ENCODE assay signal across 14 mouse cellular contexts in genomic region chr1:170366981-170367700, GRCm38 (mm10). TPM values are rescaled to one million over a fixed set of nuclear protein-coding genes. Genes with fewer than 3 reads are reported as not detected.
DNase-seq lines count a peak whose midpoint lies in the region; ATAC-seq and TF ChIP-seq lines count a peak whose summit lies in the region.
"Had no signal": no experiment of that assay in that cellular context is flagged by ENCODE, and none has a peak within 500 bp of the region (broad histone marks: within the 10 kb centered on the region; RNA-seq: fewer than 3 reads in every experiment).

No protein-coding gene starts in this region.

- TF ChIP-seq POLR2A in kidney, adult 2 months (IDR thresholded peaks at IDR 0.05; ENCODE audit: low read depth, low read length), result no peak

- DNase-seq in midbrain, embryonic 11.5 days (ENCODE audit: low spot score, missing footprints), result peak; percentile 84
- no peak for DNase-seq in midbrain, embryonic 10.5 days (ENCODE audit: low spot score)
- DNase-seq in hindbrain, embryonic 11.5 days (ENCODE audit: low spot score), result peak; percentile 32
- no peak for DNase-seq in kidney, postnatal 10 days
- no peak for DNase-seq in kidney, adult 2 months
- DNase-seq: adrenal gland, adult 2 months; cerebellum, postnatal 25 days; kidney, adult 9 months; right cerebral cortex, adult 18-20 months; thymus, postnatal 25 days had no signal

- H3K4me2 ChIP-seq in midbrain, embryonic 11.5 days, result no peak overlapping the region
- no peak overlapping the region for H3K4me2 ChIP-seq in hindbrain, embryonic 11.5 days (replicated peaks; ENCODE audit: low read depth, low read length)
- no peak overlapping the region for H3K4me2 ChIP-seq in midbrain, embryonic 16.5 days (ENCODE audit: low read length)
- H3K4me2 ChIP-seq: limb, embryonic 15.5 days had no signal

- WGBS in midbrain, embryonic 11.5 days, result 41% methylated on average over 7 of the region's 7 CpGs
- 54% methylated on average over 7 of the region's 7 CpGs for WGBS in midbrain, embryonic 10.5 days
- WGBS in hindbrain, embryonic 11.5 days, result 39% methylated on average over 7 of the region's 7 CpGs
- WGBS in midbrain, embryonic 16.5 days, result 22% methylated on average over 7 of the region's 7 CpGs
- 87% methylated on average over 7 of the region's 7 CpGs for WGBS in kidney, adult 2 months

- no peak overlapping the region for H3K4me3 ChIP-seq in midbrain, embryonic 11.5 days (ENCODE audit: low read depth, low read length)
- no peak overlapping the region for H3K4me3 ChIP-seq in midbrain, embryonic 10.5 days
- no peak overlapping the region for H3K4me3 ChIP-seq in hindbrain, embryonic 11.5 days (ENCODE audit: low read depth, low read length)
- H3K4me3 ChIP-seq in midbrain, embryonic 16.5 days (ENCODE audit: low read depth, low read length), result no peak overlapping the region
- no peak overlapping the region for H3K4me3 ChIP-seq in kidney, adult 2 months (ENCODE audit: insufficient read depth, low read depth, low read length)
- H3K4me3 ChIP-seq: limb, embryonic 15.5 days; myocyte had no signal

- H3K9me3 ChIP-seq in midbrain, embryonic 11.5 days (ENCODE audit: control insufficient read depth, low read length), result no peaks in the 10 kb centered on the region
- H3K9me3 ChIP-seq in midbrain, embryonic 10.5 days (replicated peaks), result no peaks in the 10 kb centered on the region
- H3K9me3 ChIP-seq in hindbrain, embryonic 11.5 days (ENCODE audit: control insufficient read depth, low read length), result no peaks in the 10 kb centered on the region
- no peaks in the 10 kb centered on the region for H3K9me3 ChIP-seq in midbrain, embryonic 16.5 days (replicated peaks; ENCODE audit: control insufficient read depth, low read length, poor library complexity, severe bottlenecking)
- H3K9me3 ChIP-seq: limb, embryonic 15.5 days had no signal

- no peak overlapping the region for H3K9ac ChIP-seq in midbrain, embryonic 11.5 days (ENCODE audit: low read length)
- H3K9ac ChIP-seq in hindbrain, embryonic 11.5 days (ENCODE audit: low read depth, low read length), result no peak overlapping the region
- no peak overlapping the region for H3K9ac ChIP-seq in midbrain, embryonic 16.5 days (ENCODE audit: low read depth, low read length)
- H3K9ac ChIP-seq: limb, embryonic 15.5 days had no signal

- ATAC-seq in midbrain, embryonic 11.5 days (ENCODE audit: low FRiP score), result peak; percentile 84
- ATAC-seq in hindbrain, embryonic 11.5 days (ENCODE audit: low FRiP score), result peak; percentile 93
- peak; percentile 54; the same call in 1 of the 2 replicates for ATAC-seq in midbrain, embryonic 16.5 days
- ATAC-seq in CD4-positive, CD25-positive, alpha-beta regulatory T cell, adult 4 months, result no peak

- no peaks in the 10 kb centered on the region for H3K36me3 ChIP-seq in midbrain, embryonic 11.5 days (ENCODE audit: control insufficient read depth, insufficient read depth, low read length)
- H3K36me3 ChIP-seq in midbrain, embryonic 10.5 days, result no peaks in the 10 kb centered on the region
- no peaks in the 10 kb centered on the region for H3K36me3 ChIP-seq in hindbrain, embryonic 11.5 days (ENCODE audit: control insufficient read depth, insufficient read depth, low read length)
- H3K36me3 ChIP-seq in midbrain, embryonic 16.5 days (ENCODE audit: control insufficient read depth, insufficient read depth, low read length), result no peaks in the 10 kb centered on the region
- H3K36me3 ChIP-seq in kidney, adult 2 months (ENCODE audit: control insufficient read depth, insufficient read depth, low read length), result no peaks in the 10 kb centered on the region
- H3K36me3 ChIP-seq: limb, embryonic 15.5 days had no signal

- no peaks in the 10 kb centered on the region; the same call in 1 of the 2 replicates for H3K27me3 ChIP-seq in midbrain, embryonic 11.5 days (ENCODE audit: control insufficient read depth, insufficient read depth, low read length)
- no peaks in the 10 kb centered on the region for H3K27me3 ChIP-seq in midbrain, embryonic 10.5 days (ENCODE audit: low read depth, poor library complexity, severe bottlenecking)
- H3K27me3 ChIP-seq in hindbrain, embryonic 11.5 days (ENCODE audit: control insufficient read depth, insufficient read depth, low read length), result no peaks in the 10 kb centered on the region
- no peaks in the 10 kb centered on the region for H3K27me3 ChIP-seq in midbrain, embryonic 16.5 days (ENCODE audit: control insufficient read depth, insufficient read depth, low read depth, low read length)
- no peaks in the 10 kb centered on the region for H3K27me3 ChIP-seq in kidney, adult 2 months (replicated peaks; ENCODE audit: control insufficient read depth, insufficient read depth, low read length)
- H3K27me3 ChIP-seq: limb, embryonic 15.5 days had no signal

- H3K27ac ChIP-seq in midbrain, embryonic 11.5 days (ENCODE audit: low read depth, low read length), result no peak overlapping the region
- H3K27ac ChIP-seq in midbrain, embryonic 10.5 days (replicated peaks), result no peak overlapping the region
- H3K27ac ChIP-seq in hindbrain, embryonic 11.5 days (ENCODE audit: low read depth, low read length), result peak overlapping the region; percentile 14; the same call in 1 of the 2 replicates
- H3K27ac ChIP-seq in midbrain, embryonic 16.5 days (ENCODE audit: low read length), result no peak overlapping the region
- H3K27ac ChIP-seq in kidney, adult 2 months (ENCODE audit: insufficient read depth, low read depth, low read length), result no peak overlapping the region
- H3K27ac ChIP-seq: limb, embryonic 15.5 days had no signal

- H3K4me1 ChIP-seq in midbrain, embryonic 11.5 days (ENCODE audit: control insufficient read depth, insufficient read depth, low read length), result no peaks in the 10 kb centered on the region; the same call in 1 of the 2 replicates
- H3K4me1 ChIP-seq in midbrain, embryonic 10.5 days, result peaks cover 14% of the 10 kb centered on the region
- H3K4me1 ChIP-seq in hindbrain, embryonic 11.5 days (replicated peaks; ENCODE audit: control insufficient read depth, insufficient read depth, low read length), result no peaks in the 10 kb centered on the region; the same call in 1 of the 2 replicates
- H3K4me1 ChIP-seq in midbrain, embryonic 16.5 days (ENCODE audit: control insufficient read depth, insufficient read depth, low read length), result peaks cover 5% of the 10 kb centered on the region
- no peaks in the 10 kb centered on the region for H3K4me1 ChIP-seq in kidney, adult 2 months (ENCODE audit: control insufficient read depth, insufficient read depth, low read length)
- H3K4me1 ChIP-seq: limb, embryonic 15.5 days had no signal

- no peak for TF ChIP-seq CTCF in kidney, adult 2 months (conservative IDR thresholded peaks at IDR 0.05; ENCODE audit: insufficient read depth, insufficient read length, low read depth, low read length)

RNA-seq across cellular contexts. Expression of gene Spata46, which starts 58.5 kb away (rescaled TPM):
- 0.51 and 0.90 TPM in 2 replicates for polyA plus RNA-seq in midbrain, embryonic 11.5 days (2014; fragmentation: Nextera tagmentation; extraction: Ambion mirVana)
- 0.84 and 1.4 TPM in 2 replicates for polyA plus RNA-seq in midbrain, embryonic 10.5 days (2016; fragmentation: Nextera tagmentation; extraction: Ambion mirVana)
- polyA plus RNA-seq in hindbrain, embryonic 11.5 days (2014; fragmentation: Nextera tagmentation; extraction: Ambion mirVana), result 1.4 and 1.9 TPM in 2 replicates
- polyA plus RNA-seq in midbrain, embryonic 16.5 days (2015; fragmentation: Nextera tagmentation; extraction: Ambion mirVana), result 0.76 and 0.90 TPM in 2 replicates
- not detected for polyA plus RNA-seq in CD4-positive, CD25-positive, alpha-beta regulatory T cell, adult 4 months (2017; shearing (Covaris generic))
- 0.17 and 0.26 TPM in 2 replicates for polyA plus RNA-seq in kidney, adult 2 months (2012; rRNA removed)
- polyA plus RNA-seq: adrenal gland, adult 2 months; myocyte had no signal

Comparison
In these comparisons a context has a peak if more than half of its experiments do, and no peak if none do; other contexts are left out.
1. DNase-seq: peak in midbrain, embryonic 11.5 days (single experiment) and hindbrain, embryonic 11.5 days (single experiment); none in midbrain, embryonic 10.5 days (single experiment), kidney, postnatal 10 days (single experiment) and kidney, adult 2 months (single experiment).